Mouse (Mus musculus): ENCODE results near the gene Thap3. TPM values are rescaled to one million over a fixed set of nuclear protein-coding genes. Genes with fewer than 3 reads are reported as not detected.
A peak's percentile ranks its signal among the peaks of the same experiment; 100 is the strongest.

Gene Thap3
- polyA plus RNA-seq, 1 experiment from 2014 or later, result 20.8 TPM

GRCm38 (mm10) chr4:151985886-151986285 lies 2.9 kb downstream of the Thap3 start:
- H3K27me3 ChIP-seq, result no peaks in the 10 kb centered on the region
- in situ Hi-C loops (cut with MboI; ENCODE audit: low pct_unique_long_range_greater_than_20kb), result no loop called here
- CTCF ChIA-PET, result interaction anchor here (1.0 kb wide), 1 partner anchor 43 kb away, joined by 4 read pairs; no protein-coding TSS in a partner anchor
- no peak for TF ChIP-seq CTCF (IDR thresholded peaks at IDR 0.05)
- POLR2A ChIA-PET, result interaction anchor here (0.8 kb wide), 1 partner anchor 467 kb away, joined by 3 read pairs; no protein-coding TSS in a partner anchor
- no peak for ATAC-seq
- DNase-seq (ENCODE audit: low read depth, low spot score), result no peak

- ATAC-seq (no peak), DNase-seq (ENCODE audit: low read depth, low spot score) (no peak)
- ChIA-PET CTCF (interaction anchor here (0.7 to 1.1 kb wide), 3 partner anchors 9 to 46 kb away, joined by 3 read pairs; partner anchors contain the start of gene Klhl21), POLR2A (interaction anchor here (1.4 kb wide), 1 partner anchor 55 kb away, joined by 4 read pairs; the partner anchor contains the start of genes Nol9 and Tas1r1)
- in situ Hi-C loops (cut with MboI; ENCODE audit: low pct_unique_long_range_greater_than_20kb), result loop anchor here (5.0 kb wide), 1 partner anchor 44 kb away; the partner anchor contains the start of gene Zbtb48
- H3K27me3 ChIP-seq, result no peaks in the 10 kb centered on the region
- no peak for TF ChIP-seq CTCF (IDR thresholded peaks at IDR 0.05)
Observed at GRCm38 (mm10) chr4:151983560-151983959, 5.2 kb downstream of the Thap3 start.

- no peaks in the 10 kb centered on the region for H3K27me3 ChIP-seq
- ChIA-PET CTCF (interaction anchor here (0.9 to 1.1 kb wide), 2 partner anchors 26 to 46 kb away, joined by 3 read pairs; partner anchors contain the start of gene Klhl21), POLR2A (interaction anchor here (1.4 kb wide), 1 partner anchor 56 kb away, joined by 4 read pairs; the partner anchor contains the start of genes Nol9 and Tas1r1)
- in situ Hi-C loops (cut with MboI; ENCODE audit: low pct_unique_long_range_greater_than_20kb), result loop anchor here (5.0 kb wide), 1 partner anchor 44 kb away; the partner anchor contains the start of gene Zbtb48
- ATAC-seq (no peak), DNase-seq (ENCODE audit: low read depth, low spot score) (no peak)
- no peak for TF ChIP-seq CTCF (IDR thresholded peaks at IDR 0.05)
Observed at GRCm38 (mm10) chr4:151983043-151983442, 5.8 kb downstream of the Thap3 start.

- ChIA-PET CTCF (interaction anchor here (0.8 to 3.1 kb wide), 8 partner anchors 9 to 56 kb away, joined by 3 to 21 read pairs (median 7); partner anchors contain the start of genes Klhl21, Nol9, Tas1r1 and Thap3), POLR2A (interaction anchor here (0.9 kb wide), 1 partner anchor 27 kb away, joined by 3 read pairs; the partner anchor contains the start of gene Klhl21)
- in situ Hi-C loops (cut with MboI; ENCODE audit: low pct_unique_long_range_greater_than_20kb), result loop anchor here (5.0 kb wide), 1 partner anchor 46 kb away; the partner anchor contains the start of gene Zbtb48
- ATAC-seq (peak; percentile 69), DNase-seq (ENCODE audit: low read depth, low spot score) (no peak)
- no peaks in the 10 kb centered on the region for H3K27me3 ChIP-seq
- TF ChIP-seq CTCF (IDR thresholded peaks at IDR 0.05), result no peak
Observed at GRCm38 (mm10) chr4:151981363-151981762, 7.4 kb downstream of the Thap3 start.

- DNase-seq (ENCODE audit: low read depth, low spot score) (no peak), ATAC-seq (no peak)
- TF ChIP-seq CTCF (IDR thresholded peaks at IDR 0.05), result no peak
- CTCF ChIA-PET, result interaction anchor here (0.8 to 3.1 kb wide), 7 partner anchors 9 to 57 kb away, joined by 3 to 21 read pairs (median 8); partner anchors contain the start of genes Klhl21, Nol9, Tas1r1 and Thap3
- in situ Hi-C loops (cut with MboI; ENCODE audit: low pct_unique_long_range_greater_than_20kb), result loop anchor here (5.0 kb wide), 1 partner anchor 47 kb away; the partner anchor contains the start of gene Zbtb48
- POLR2A ChIA-PET, result interaction anchor here (0.9 kb wide), 1 partner anchor 27 kb away, joined by 3 read pairs; the partner anchor contains the start of gene Klhl21
- no peaks in the 10 kb centered on the region for H3K27me3 ChIP-seq
Observed at GRCm38 (mm10) chr4:151980699-151981098, 8.1 kb downstream of the Thap3 start.

- DNase-seq (ENCODE audit: low read depth, low spot score), result no peak
- in situ Hi-C loops (cut with MboI; ENCODE audit: low pct_unique_long_range_greater_than_20kb), result no loop called here
- POLR2A ChIA-PET, result no interaction called here
- no peaks in the 10 kb centered on the region for H3K27me3 ChIP-seq
- no peak for TF ChIP-seq CTCF (IDR thresholded peaks at IDR 0.05)
- CTCF ChIA-PET, result no interaction called here
- ATAC-seq, result peak; percentile 23
Observed at GRCm38 (mm10) chr4:151977748-151978147, 11.0 kb downstream of the Thap3 start.

- no peak for TF ChIP-seq CTCF (IDR thresholded peaks at IDR 0.05)
- H3K27me3 ChIP-seq, result no peaks in the 10 kb centered on the region
- in situ Hi-C loops (cut with MboI; ENCODE audit: low pct_unique_long_range_greater_than_20kb), result no loop called here
- ChIA-PET POLR2A (no interaction called here), CTCF (interaction anchor here (0.7 to 1.8 kb wide), 11 partner anchors 8 to 34 kb away, joined by 3 to 6 read pairs (median 3); no protein-coding TSS in a partner anchor)
- no peak for ATAC-seq
- DNase-seq (ENCODE audit: low read depth, low spot score), result no peak
Observed at GRCm38 (mm10) chr4:151975441-151975840, 13.4 kb downstream of the Thap3 start.

GRCm38 (mm10) chr4:151972221-151972967 lies 16.4 kb downstream of the Thap3 start:
- DNase-seq (ENCODE audit: low read depth, low spot score), result no peak
- ChIA-PET CTCF (interaction anchor here (2.0 to 2.7 kb wide), 2 partner anchors 8 to 12 kb away, joined by 5 to 8 read pairs; no protein-coding TSS in a partner anchor), POLR2A (no interaction called here)
- no peaks in the 10 kb centered on the region for H3K27me3 ChIP-seq
- TF ChIP-seq CTCF (IDR thresholded peaks at IDR 0.05), result no peak
- ATAC-seq, result no peak
- in situ Hi-C loops (cut with MboI; ENCODE audit: low pct_unique_long_range_greater_than_20kb), result no loop called here

GRCm38 (mm10) chr4:151968204-151968921 lies 20.4 kb downstream of the Thap3 start:
- no peak for ATAC-seq
- H3K27me3 ChIP-seq, result no peaks in the 10 kb centered on the region
- in situ Hi-C loops (cut with MboI; ENCODE audit: low pct_unique_long_range_greater_than_20kb), result no loop called here
- no peak for TF ChIP-seq CTCF (IDR thresholded peaks at IDR 0.05)
- no peak for DNase-seq (ENCODE audit: low read depth, low spot score)
- POLR2A ChIA-PET, result no interaction called here
- CTCF ChIA-PET, result interaction anchor here (1.5 kb wide), 1 partner anchor 13 kb away, joined by 7 read pairs; no protein-coding TSS in a partner anchor

- in situ Hi-C loops (cut with MboI; ENCODE audit: low pct_unique_long_range_greater_than_20kb), result no loop called here
- no peak for TF ChIP-seq CTCF (IDR thresholded peaks at IDR 0.05)
- ChIA-PET CTCF (interaction anchor here (1.2 to 2.2 kb wide), 2 partner anchors 11 to 13 kb away, joined by 4 to 7 read pairs; no protein-coding TSS in a partner anchor), POLR2A (no interaction called here)
- no peak for ATAC-seq
- no peaks in the 10 kb centered on the region for H3K27me3 ChIP-seq
- no peak for DNase-seq (ENCODE audit: low read depth, low spot score)
Observed at GRCm38 (mm10) chr4:151962817-151963216, 26.0 kb downstream of the Thap3 start.

Measured in Patski (cell line).